Mouse (Mus musculus): ENCODE results near the gene Phospho1. TPM values are rescaled to one million over a fixed set of nuclear protein-coding genes. Genes with fewer than 3 reads are reported as not detected.

The Phospho1 gene
- polyA plus RNA-seq, 1 experiment from 2014 or later: 2.1 TPM

GRCm38 (mm10) chr11:95789451-95789891 is 34.8 kb upstream of the Phospho1 start:
- ChIA-PET CTCF (no interaction called here), POLR2A (no interaction called here)
- ATAC-seq: no peak
- DNase-seq (ENCODE audit: low read depth, low spot score): no peak
- no peak for TF ChIP-seq CTCF (IDR thresholded peaks at IDR 0.05)
- no peaks in the 10 kb centered on the region for H3K27me3 ChIP-seq
- in situ Hi-C loops (cut with MboI; ENCODE audit: low pct_unique_long_range_greater_than_20kb): no loop called here

GRCm38 (mm10) chr11:95791787-95792186 is 32.5 kb upstream of the Phospho1 start:
- no peak for TF ChIP-seq CTCF (IDR thresholded peaks at IDR 0.05)
- H3K27me3 ChIP-seq: no peaks in the 10 kb centered on the region
- CTCF ChIA-PET: interaction anchor here (1.2 kb wide), 1 partner anchor 14 kb away, joined by 3 read pairs; no protein-coding TSS in a partner anchor
- ATAC-seq (no peak), DNase-seq (ENCODE audit: low read depth, low spot score) (no peak)
- in situ Hi-C loops (cut with MboI; ENCODE audit: low pct_unique_long_range_greater_than_20kb): no loop called here
- POLR2A ChIA-PET: interaction anchor here (0.6 kb wide), 1 partner anchor 52 kb away, joined by 3 read pairs; no protein-coding TSS in a partner anchor

- TF ChIP-seq CTCF (IDR thresholded peaks at IDR 0.05): no peak
- DNase-seq (ENCODE audit: low read depth, low spot score) (no peak), ATAC-seq (no peak)
- in situ Hi-C loops (cut with MboI; ENCODE audit: low pct_unique_long_range_greater_than_20kb): no loop called here
- ChIA-PET POLR2A (no interaction called here), CTCF (no interaction called here)
- no peaks in the 10 kb centered on the region for H3K27me3 ChIP-seq
Measured at GRCm38 (mm10) chr11:95792950-95793509, 31.3 kb upstream of the Phospho1 start.

GRCm38 (mm10) chr11:95794201-95794600 is 30.1 kb upstream of the Phospho1 start:
- no peaks in the 10 kb centered on the region for H3K27me3 ChIP-seq
- ChIA-PET POLR2A (no interaction called here), CTCF (interaction anchor here (1.4 kb wide), 1 partner anchor 43 kb away, joined by 3 read pairs; no protein-coding TSS in a partner anchor)
- no peak for TF ChIP-seq CTCF (IDR thresholded peaks at IDR 0.05)
- in situ Hi-C loops (cut with MboI; ENCODE audit: low pct_unique_long_range_greater_than_20kb): no loop called here
- ATAC-seq (no peak), DNase-seq (ENCODE audit: low read depth, low spot score) (no peak)

GRCm38 (mm10) chr11:95795582-95795981 is 28.7 kb upstream of the Phospho1 start:
- in situ Hi-C loops (cut with MboI; ENCODE audit: low pct_unique_long_range_greater_than_20kb): no loop called here
- ATAC-seq (no peak), DNase-seq (ENCODE audit: low read depth, low spot score) (no peak)
- H3K27me3 ChIP-seq: no peaks in the 10 kb centered on the region
- TF ChIP-seq CTCF (IDR thresholded peaks at IDR 0.05): no peak
- ChIA-PET CTCF (no interaction called here), POLR2A (no interaction called here)

DNA sequence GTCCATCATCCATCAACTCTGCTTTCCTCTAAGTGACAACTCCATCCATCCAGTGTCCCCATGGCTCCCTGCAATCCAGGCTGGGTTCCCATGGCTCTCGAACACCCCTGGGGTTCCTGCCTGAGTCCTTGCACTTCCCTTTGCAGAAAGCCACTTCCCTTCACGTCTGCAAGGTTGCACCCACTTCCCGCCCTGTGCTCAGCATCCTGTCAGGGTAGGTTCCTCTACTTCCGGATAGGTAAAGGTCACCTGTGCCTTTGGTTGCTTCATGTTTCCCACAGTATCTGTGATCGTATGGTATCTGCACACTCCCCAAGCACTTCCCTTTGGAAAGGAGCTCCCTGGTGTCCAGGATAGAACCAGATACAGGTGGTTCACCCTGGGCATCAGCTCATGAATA is 19.3 kb upstream of the Phospho1 start:
- in situ Hi-C loops (cut with MboI; ENCODE audit: low pct_unique_long_range_greater_than_20kb): no loop called here
- TF ChIP-seq CTCF (IDR thresholded peaks at IDR 0.05): no peak
- no peaks in the 10 kb centered on the region for H3K27me3 ChIP-seq
- DNase-seq (ENCODE audit: low read depth, low spot score): no peak
- ChIA-PET POLR2A (interaction anchor here (1.2 kb wide), 1 partner anchor 27 kb away, joined by 3 read pairs; no protein-coding TSS in a partner anchor), CTCF (interaction anchor here (0.6 to 1.2 kb wide), 2 partner anchors 22 to 767 kb away, joined by 3 read pairs; no protein-coding TSS in a partner anchor)
- ATAC-seq: no peak

DNA sequence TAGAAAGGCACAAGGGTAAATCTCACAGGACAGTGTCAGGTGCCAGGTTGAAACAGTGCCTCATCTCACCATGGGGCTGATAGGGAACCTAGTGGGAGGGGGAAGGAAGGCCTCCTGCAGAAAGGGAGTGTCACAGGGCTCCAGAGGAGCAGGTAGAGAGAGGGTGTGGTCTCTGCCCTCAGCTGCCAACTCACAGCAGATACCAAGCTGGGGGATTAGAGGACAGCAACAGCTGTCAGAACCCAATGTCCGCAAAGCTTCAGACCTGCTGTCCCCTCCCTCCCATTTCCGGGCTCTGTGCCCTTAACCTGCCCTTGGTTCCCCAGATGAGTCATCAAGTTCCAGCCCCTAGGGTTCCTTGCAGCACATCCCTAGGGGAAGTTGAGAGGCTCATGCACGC is 18.8 kb upstream of the Phospho1 start:
- no peak for ATAC-seq
- ChIA-PET POLR2A (no interaction called here), CTCF (interaction anchor here (0.6 kb wide), 1 partner anchor 766 kb away, joined by 3 read pairs; no protein-coding TSS in a partner anchor)
- no peak for DNase-seq (ENCODE audit: low read depth, low spot score)
- no peaks in the 10 kb centered on the region for H3K27me3 ChIP-seq
- in situ Hi-C loops (cut with MboI; ENCODE audit: low pct_unique_long_range_greater_than_20kb): no loop called here
- no peak for TF ChIP-seq CTCF (IDR thresholded peaks at IDR 0.05)

- no peak for ATAC-seq
- POLR2A ChIA-PET: no interaction called here
- CTCF ChIA-PET: no interaction called here
- no peak for TF ChIP-seq CTCF (IDR thresholded peaks at IDR 0.05)
- no peaks in the 10 kb centered on the region for H3K27me3 ChIP-seq
- in situ Hi-C loops (cut with MboI; ENCODE audit: low pct_unique_long_range_greater_than_20kb): no loop called here
- no peak for DNase-seq (ENCODE audit: low read depth, low spot score)
Measured at GRCm38 (mm10) chr11:95807884-95808283, 16.4 kb upstream of the Phospho1 start.

GRCm38 (mm10) chr11:95808448-95809011 is 15.8 kb upstream of the Phospho1 start:
- in situ Hi-C loops (cut with MboI; ENCODE audit: low pct_unique_long_range_greater_than_20kb): no loop called here
- no peak for TF ChIP-seq CTCF (IDR thresholded peaks at IDR 0.05)
- H3K27me3 ChIP-seq: no peaks in the 10 kb centered on the region
- CTCF ChIA-PET: no interaction called here
- ATAC-seq (no peak), DNase-seq (ENCODE audit: low read depth, low spot score) (no peak)
- POLR2A ChIA-PET: no interaction called here

GRCm38 (mm10) chr11:95809603-95810002 is 14.7 kb upstream of the Phospho1 start:
- in situ Hi-C loops (cut with MboI; ENCODE audit: low pct_unique_long_range_greater_than_20kb): no loop called here
- no peaks in the 10 kb centered on the region for H3K27me3 ChIP-seq
- DNase-seq (ENCODE audit: low read depth, low spot score) (no peak), ATAC-seq (no peak)
- ChIA-PET POLR2A (no interaction called here), CTCF (no interaction called here)
- TF ChIP-seq CTCF (IDR thresholded peaks at IDR 0.05): no peak

- POLR2A ChIA-PET: no interaction called here
- in situ Hi-C loops (cut with MboI; ENCODE audit: low pct_unique_long_range_greater_than_20kb): no loop called here
- no peaks in the 10 kb centered on the region for H3K27me3 ChIP-seq
- no peak for TF ChIP-seq CTCF (IDR thresholded peaks at IDR 0.05)
- DNase-seq (ENCODE audit: low read depth, low spot score) (no peak), ATAC-seq (no peak)
- CTCF ChIA-PET: no interaction called here
Measured at GRCm38 (mm10) chr11:95810828-95811227, 13.5 kb upstream of the Phospho1 start.
